Mouse (Mus musculus): ENCODE results near the gene Nek10.
"Not testable (repeated sequence)": the region's sequence is repeated elsewhere in the genome, so short reads cannot be mapped to it uniquely, and the experiment has no call there.

The Nek10 gene

GRCm38 (mm10) chr14:14870463-14870862 lies 67.2 kb downstream of the Nek10 start:
- in situ Hi-C loops (cut with MboI), result loop anchor here (25.0 kb wide), 1 partner anchor 1342 kb away; no protein-coding TSS in a partner anchor

GRCm38 (mm10) chr14:14871121-14871520 lies 67.9 kb downstream of the Nek10 start:
- in situ Hi-C loops (cut with MboI), result loop anchor here (25.0 kb wide), 1 partner anchor 1341 kb away; no protein-coding TSS in a partner anchor

GRCm38 (mm10) chr14:14871700-14872099 lies 68.5 kb downstream of the Nek10 start:
- in situ Hi-C loops (cut with MboI), result loop anchor here (25.0 kb wide), 1 partner anchor 1341 kb away; no protein-coding TSS in a partner anchor

- in situ Hi-C loops (cut with MboI), result no loop called here
Measured at GRCm38 (mm10) chr14:14893932-14894652, 90.9 kb downstream of the Nek10 start.

GRCm38 (mm10) chr14:14894776-14895175 lies 91.6 kb downstream of the Nek10 start:
- in situ Hi-C loops (cut with MboI), result no loop called here

GRCm38 (mm10) chr14:14895363-14895762 lies 92.1 kb downstream of the Nek10 start:
- in situ Hi-C loops (cut with MboI), result no loop called here

GRCm38 (mm10) chr14:14896399-14897136 lies 93.4 kb downstream of the Nek10 start:
- in situ Hi-C loops (cut with MboI), result no loop called here

- in situ Hi-C loops (cut with MboI), result no loop called here
Measured at GRCm38 (mm10) chr14:14904750-14905529, 101.7 kb downstream of the Nek10 start.

GRCm38 (mm10) chr14:14905530-14905852 lies 102.3 kb downstream of the Nek10 start:
- in situ Hi-C loops (cut with MboI), result no loop called here

GRCm38 (mm10) chr14:14925615-14926014 lies 122.4 kb downstream of the Nek10 start:
- in situ Hi-C loops (cut with MboI), result no loop called here

- in situ Hi-C loops (cut with MboI), result no loop called here
Measured at GRCm38 (mm10) chr14:14927559-14927958, 124.3 kb downstream of the Nek10 start.

- in situ Hi-C loops (cut with MboI), result no loop called here
Measured at GRCm38 (mm10) chr14:14934977-14935376, 131.8 kb downstream of the Nek10 start.

GRCm38 (mm10) chr14:14945930-14946329 lies 142.7 kb downstream of the Nek10 start:
- in situ Hi-C loops (cut with MboI), result no loop called here

GRCm38 (mm10) chr14:14949023-14949422 lies 145.8 kb downstream of the Nek10 start:
- in situ Hi-C loops (cut with MboI), result no loop called here

- in situ Hi-C loops (cut with MboI), result no loop called here
Measured at GRCm38 (mm10) chr14:14951808-14952207, 148.6 kb downstream of the Nek10 start.

- in situ Hi-C loops (cut with MboI), result no loop called here
Measured at GRCm38 (mm10) chr14:14959780-14960440, 156.7 kb downstream of the Nek10 start.

- in situ Hi-C loops (cut with MboI), result no loop called here
Measured at GRCm38 (mm10) chr14:14960441-14960988, 157.3 kb downstream of the Nek10 start.

- in situ Hi-C loops (cut with MboI), result no loop called here
Measured at GRCm38 (mm10) chr14:14970633-14971032, 167.4 kb downstream of the Nek10 start.

- in situ Hi-C loops (cut with MboI), result no loop called here
Measured at GRCm38 (mm10) chr14:14971056-14971455, 167.8 kb downstream of the Nek10 start.

GRCm38 (mm10) chr14:14974156-14974555 lies 170.9 kb downstream of the Nek10 start:
- in situ Hi-C loops (cut with MboI), result no loop called here

GRCm38 (mm10) chr14:14984106-14984505 lies 180.9 kb downstream of the Nek10 start:
- in situ Hi-C loops (cut with MboI), result not testable (repeated sequence)
